Mouse (Mus musculus) natural killer cell, adult 2 months (primary cell): Measurements from ENCODE around the gene Tom1l1.

Experiments
- DNase-seq, 2 experiments: peaks; one replicate each; pipeline ENCODE4 v3.0.0; 2022; ENCODE audit warnings: low spot score in 2 of 2

The Tom1l1 gene

GRCm38 (mm10) chr11:90667325-90667724, 20.8 kb downstream of the Tom1l1 start:
- DNase-seq, result no peak

- DNase-seq, result no peak
These were observed 21.2 kb downstream of the Tom1l1 start for GRCm38 (mm10) chr11:90666916-90667315.

- no peak for DNase-seq
These were observed 21.9 kb downstream of the Tom1l1 start for GRCm38 (mm10) chr11:90666144-90666757.

GRCm38 (mm10) chr11:90665161-90665560, 23.0 kb downstream of the Tom1l1 start:
- no peak for DNase-seq

- DNase-seq, result no peak
These were observed 23.7 kb downstream of the Tom1l1 start for GRCm38 (mm10) chr11:90664345-90664986.

GRCm38 (mm10) chr11:90663618-90664297, 24.4 kb downstream of the Tom1l1 start:
- DNase-seq, result no peak

GRCm38 (mm10) chr11:90663052-90663451, 25.1 kb downstream of the Tom1l1 start:
- no peak for DNase-seq

- no peak for DNase-seq
These were observed 27.5 kb downstream of the Tom1l1 start for GRCm38 (mm10) chr11:90660662-90661061.

- DNase-seq, result no peak
These were observed 30.6 kb downstream of the Tom1l1 start for GRCm38 (mm10) chr11:90657527-90657926.

GRCm38 (mm10) chr11:90652603-90653002, 35.6 kb downstream of the Tom1l1 start:
- no peak for DNase-seq

- no peak for DNase-seq
These were observed 37.8 kb downstream of the Tom1l1 start for GRCm38 (mm10) chr11:90650231-90650885.

GRCm38 (mm10) chr11:90649777-90650176, 38.4 kb downstream of the Tom1l1 start:
- DNase-seq, result no peak

GRCm38 (mm10) chr11:90638312-90638830, 49.8 kb downstream of the Tom1l1 start:
- no peak for DNase-seq

GRCm38 (mm10) chr11:90637440-90638311, 50.5 kb downstream of the Tom1l1 start, which contains the start of the genes Stxbp4 and Cox11:
Gene Stxbp4 (minus strand): TSS chr11:90638084.
Gene Cox11 (plus strand): TSS chr11:90638173.
- peak; percentile 86 to 90 for DNase-seq

- no peak for DNase-seq
These were observed 53.5 kb downstream of the Tom1l1 start for GRCm38 (mm10) chr11:90634661-90635060.

GRCm38 (mm10) chr11:90632480-90632879, 55.7 kb downstream of the Tom1l1 start:
- DNase-seq, result no peak

- no peak for DNase-seq
These were observed 60.4 kb downstream of the Tom1l1 start for GRCm38 (mm10) chr11:90627751-90628150.

GRCm38 (mm10) chr11:90625174-90625573, 63.0 kb downstream of the Tom1l1 start:
- no peak for DNase-seq

- DNase-seq, result no peak
These were observed 64.7 kb downstream of the Tom1l1 start for GRCm38 (mm10) chr11:90623477-90623876.

- DNase-seq, result no peak
These were observed 65.7 kb downstream of the Tom1l1 start for GRCm38 (mm10) chr11:90622500-90622899.

GRCm38 (mm10) chr11:90622044-90622443, 66.1 kb downstream of the Tom1l1 start:
- no peak for DNase-seq
